Mouse (Mus musculus): ENCODE results near the gene Morn4. TPM values are rescaled to one million over a fixed set of nuclear protein-coding genes. Genes with fewer than 3 reads are reported as not detected.
"Not testable (repeated sequence)": the region's sequence is repeated elsewhere in the genome, so short reads cannot be mapped to it uniquely, and the experiment has no call there.

Morn4 gene
- total RNA-seq, 2 experiments from 2014 or later = 0.85 to 2.1 TPM

DNA sequence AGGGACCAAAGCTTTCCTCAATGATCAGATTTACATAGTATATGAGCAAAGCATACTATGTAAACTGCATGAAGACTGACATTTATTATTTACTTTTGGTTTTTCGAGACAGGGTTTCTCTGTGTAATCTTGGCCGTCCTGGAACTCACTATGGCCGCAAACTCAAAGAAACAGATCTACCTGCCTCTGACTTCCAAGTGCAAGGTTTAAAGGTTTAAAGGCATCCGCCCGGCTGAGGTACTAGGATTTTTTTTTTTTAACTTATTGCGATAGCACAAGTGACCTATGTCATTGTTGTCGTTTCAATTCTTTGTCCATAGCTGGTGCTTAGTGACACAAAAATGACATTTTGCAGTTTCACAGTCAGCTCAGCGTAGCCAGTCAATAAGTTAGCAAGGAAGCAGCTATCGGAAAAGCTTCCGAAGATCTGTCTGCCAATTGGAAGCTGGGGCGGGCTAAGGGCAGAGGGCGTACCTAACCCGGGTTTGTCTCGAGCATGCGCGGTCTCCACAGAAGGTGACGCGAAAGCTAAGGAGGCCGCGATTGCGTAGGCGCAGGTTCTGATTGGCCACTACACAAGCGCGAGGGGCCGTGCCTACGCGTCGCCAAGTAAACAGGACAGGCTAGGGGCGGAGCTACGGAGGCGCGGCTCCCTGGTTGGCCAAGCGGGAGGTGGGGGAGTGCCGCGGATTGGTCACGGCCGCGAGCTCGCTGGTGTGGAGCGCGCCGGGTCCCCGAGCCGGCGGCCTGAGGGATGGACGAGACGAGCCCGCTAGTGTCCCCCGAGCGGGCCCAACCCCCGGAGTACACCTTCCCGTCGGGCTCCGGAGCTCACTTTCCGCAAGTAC is 3.8 kb upstream of the Morn4 start, which contains the start of gene Pi4k2a:
Pi4k2a (plus strand) TSS at position 723 of the 848 bp plus-strand sequence.
- ATAC-seq (replicated peaks; ENCODE audit: low FRiP score, low TSS enrichment, poor library complexity, severe bottlenecking) = peak; percentile 98

DNA sequence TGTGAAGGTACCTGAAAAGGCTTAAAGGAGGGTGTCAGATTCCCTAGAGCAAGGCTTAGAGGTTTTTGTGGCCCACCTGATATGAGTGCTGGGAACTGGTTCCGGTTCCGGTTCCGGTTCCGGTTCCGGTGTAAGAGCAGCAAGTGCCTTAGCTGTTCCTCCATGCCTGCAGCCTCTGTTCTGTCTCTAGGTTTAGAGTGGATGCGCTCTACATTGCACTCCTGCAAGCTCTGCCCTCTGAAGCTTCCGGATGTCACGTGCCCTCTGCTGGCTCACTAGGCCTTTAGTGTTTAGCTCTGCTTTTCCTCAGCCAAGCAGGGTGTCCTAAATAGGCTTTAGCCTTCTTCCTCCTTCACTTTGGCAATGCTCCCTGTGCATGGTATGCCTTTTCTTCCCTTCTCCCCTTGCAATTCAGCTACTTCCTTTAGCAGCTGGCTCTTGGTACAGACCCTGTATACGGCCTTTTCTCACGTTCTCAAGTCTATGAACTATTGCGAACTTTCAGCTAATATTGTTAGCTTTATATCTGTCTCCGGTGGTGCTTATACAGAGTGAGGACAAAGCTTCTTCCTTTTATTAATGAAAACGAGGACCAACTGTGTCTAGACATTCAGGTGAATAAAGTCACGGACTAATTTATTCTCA is 3.1 kb upstream of the Morn4 start:
- ATAC-seq (replicated peaks; ENCODE audit: low FRiP score, low TSS enrichment, poor library complexity, severe bottlenecking) = 0 out of 2 replicates have a peak, but pooled peaks have one; percentile 38

DNA sequence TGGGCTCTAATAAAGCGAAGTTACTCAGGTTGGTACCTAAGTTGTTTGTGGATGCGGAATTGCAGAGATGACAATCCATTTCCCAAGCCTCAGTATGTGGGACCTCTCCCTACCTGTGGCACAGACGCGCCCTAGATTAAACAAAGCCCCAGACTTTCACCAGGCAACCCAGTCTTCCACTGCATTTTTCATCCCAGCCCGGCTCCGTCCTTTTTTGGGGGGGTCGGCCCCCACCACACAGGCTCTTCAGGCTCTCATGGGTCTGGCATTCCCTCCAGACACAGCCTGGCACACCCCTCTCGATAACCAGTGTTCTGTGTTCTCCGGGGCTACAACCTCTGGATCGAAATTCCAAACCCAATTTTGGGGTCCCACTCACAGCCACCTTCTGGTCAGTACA is 467 bp downstream of the Morn4 start:
- ATAC-seq (replicated peaks; ENCODE audit: low FRiP score, low TSS enrichment, poor library complexity, severe bottlenecking) = no peak

DNA sequence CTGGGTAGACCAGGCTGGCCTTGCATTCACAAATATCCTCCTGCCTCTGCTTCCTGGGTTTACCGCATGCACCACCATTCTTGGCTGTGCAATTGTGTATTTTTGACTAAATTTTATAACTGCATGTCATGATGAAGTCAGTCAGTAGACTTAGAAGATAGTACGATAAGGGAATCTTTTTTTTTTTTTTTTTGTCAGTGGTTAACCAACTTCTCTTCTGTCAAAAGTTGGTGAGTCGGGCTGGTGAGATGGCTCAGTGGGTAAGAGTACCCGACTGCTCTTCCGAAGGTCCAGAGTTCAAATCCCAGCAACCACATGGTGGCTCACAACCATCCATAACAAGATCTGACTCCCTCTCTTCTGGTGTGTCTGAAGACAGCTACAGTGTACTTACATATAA is 4.5 kb downstream of the Morn4 start:
- ATAC-seq (replicated peaks; ENCODE audit: low FRiP score, low TSS enrichment, poor library complexity, severe bottlenecking) = not testable (repeated sequence)

DNA sequence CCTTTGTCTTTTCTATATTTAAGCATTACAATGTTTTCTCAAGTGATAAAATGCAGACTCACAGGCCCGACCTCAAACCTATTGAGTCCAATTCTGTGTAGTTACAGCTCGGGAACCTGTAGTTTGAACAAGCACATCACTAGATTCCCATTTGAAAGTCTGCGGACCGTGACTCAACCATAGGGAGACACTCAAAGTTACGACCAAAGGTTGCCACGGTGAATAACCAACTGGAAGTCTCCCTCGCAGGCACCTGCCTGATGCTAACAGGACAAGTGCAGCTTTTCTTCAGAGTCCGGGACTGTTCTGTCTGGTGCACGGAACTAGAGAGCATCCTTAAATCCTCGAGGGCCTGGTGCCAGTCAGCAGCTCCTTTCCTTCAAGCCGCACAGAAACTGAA is 5.7 kb downstream of the Morn4 start:
- ATAC-seq (replicated peaks; ENCODE audit: low FRiP score, low TSS enrichment, poor library complexity, severe bottlenecking) = no peak

DNA sequence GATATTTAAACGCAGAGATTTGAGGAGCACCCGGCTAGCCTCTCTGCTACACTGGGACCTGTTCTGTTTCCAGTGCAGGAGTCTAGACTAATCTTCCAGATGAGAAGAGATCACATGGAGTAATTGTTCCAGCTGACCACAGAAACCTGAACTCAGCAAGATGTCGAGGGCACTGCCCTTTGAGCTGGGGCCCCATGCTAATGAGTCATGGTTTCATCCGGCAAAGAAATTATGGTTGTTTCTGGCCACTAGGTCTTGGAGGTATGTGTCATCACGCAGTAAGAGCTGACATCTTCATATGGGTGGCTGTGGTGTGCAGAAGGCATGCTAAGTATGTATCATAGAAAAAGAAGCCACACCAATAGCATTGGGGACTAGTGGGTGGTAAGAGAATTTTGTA is 6.2 kb downstream of the Morn4 start:
- ATAC-seq (replicated peaks; ENCODE audit: low FRiP score, low TSS enrichment, poor library complexity, severe bottlenecking) = no peak

DNA sequence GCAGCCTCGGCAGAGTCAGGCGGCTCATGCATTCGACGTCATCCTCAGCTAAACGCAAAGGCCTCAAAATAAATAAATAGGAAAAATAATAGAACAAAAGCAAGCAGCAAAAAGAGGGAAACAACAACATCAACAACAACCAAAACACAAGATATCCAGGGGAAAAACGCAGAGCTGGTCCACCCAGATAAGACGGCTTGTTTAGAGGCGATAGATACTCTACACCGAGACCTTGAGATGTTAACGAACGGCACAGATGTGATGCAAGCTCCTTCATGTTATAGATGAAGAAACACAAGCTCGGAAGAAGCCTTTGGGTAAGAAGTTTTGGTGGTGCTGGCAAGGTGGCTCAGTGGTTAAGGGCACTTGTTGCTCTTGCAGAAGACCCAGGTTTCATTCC is 7.2 kb downstream of the Morn4 start:
- no peak for ATAC-seq (replicated peaks; ENCODE audit: low FRiP score, low TSS enrichment, poor library complexity, severe bottlenecking)

DNA sequence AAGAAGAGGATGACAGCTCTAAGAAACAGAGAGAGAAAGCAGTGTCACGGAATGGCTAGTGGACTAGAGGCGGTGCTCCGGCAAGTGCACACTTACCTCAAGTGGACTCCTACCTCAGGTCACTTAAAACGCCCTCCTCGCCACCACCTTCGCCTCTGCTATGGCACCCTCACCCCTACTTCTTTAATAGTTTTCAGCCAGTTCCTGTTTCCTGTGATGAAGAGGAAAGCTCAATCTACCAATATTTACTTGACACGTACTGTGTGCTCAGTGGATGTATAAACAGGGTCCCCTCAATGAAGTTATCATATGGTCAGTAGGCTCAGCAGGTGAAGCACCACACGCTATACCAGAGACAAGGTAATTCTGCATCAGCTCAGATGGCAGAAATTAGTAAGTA is 7.6 kb downstream of the Morn4 start:
- no peak for ATAC-seq (replicated peaks; ENCODE audit: low FRiP score, low TSS enrichment, poor library complexity, severe bottlenecking)

DNA sequence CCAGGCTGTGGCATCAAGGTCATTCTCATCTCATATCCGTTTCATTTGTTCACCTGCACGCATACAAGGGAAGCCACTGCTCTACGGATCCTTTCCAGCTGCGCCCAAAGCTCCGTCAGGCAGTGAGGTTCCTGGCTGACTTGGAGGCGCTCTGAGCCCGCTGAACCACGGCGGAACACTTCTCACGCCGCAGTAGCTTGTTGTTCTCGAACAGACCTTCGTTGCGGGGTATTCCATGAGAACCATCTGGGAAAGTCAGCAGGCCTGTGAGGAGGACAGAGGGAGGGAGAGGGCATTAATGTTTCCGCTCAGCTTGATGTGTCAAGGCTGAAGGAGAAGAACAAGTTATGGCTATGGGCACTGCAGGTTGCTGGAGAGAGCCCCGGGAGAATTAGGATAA is 10.2 kb downstream of the Morn4 start:
- no peak for ATAC-seq (replicated peaks; ENCODE audit: low FRiP score, low TSS enrichment, poor library complexity, severe bottlenecking)

DNA sequence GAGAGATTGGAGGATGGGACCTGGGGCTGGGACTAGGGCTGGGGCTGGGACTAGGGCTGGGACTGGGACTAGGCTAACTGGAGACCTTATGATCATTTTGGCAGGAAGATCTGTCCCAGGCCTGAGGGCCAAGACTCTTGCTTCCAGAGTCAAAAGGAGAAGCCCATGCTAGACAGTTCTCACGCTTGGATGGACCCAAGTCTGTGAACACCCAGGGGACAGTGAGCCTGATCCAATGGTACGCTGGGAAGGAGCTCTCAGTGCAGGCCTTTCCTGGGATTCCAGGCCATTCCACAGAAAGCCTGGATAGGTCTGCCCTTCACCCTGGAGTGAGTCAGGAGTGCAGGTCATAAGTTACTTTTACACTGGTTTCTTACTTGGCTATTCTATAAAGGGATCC is 11.1 kb downstream of the Morn4 start:
- ATAC-seq (replicated peaks; ENCODE audit: low FRiP score, low TSS enrichment, poor library complexity, severe bottlenecking) = no peak

DNA sequence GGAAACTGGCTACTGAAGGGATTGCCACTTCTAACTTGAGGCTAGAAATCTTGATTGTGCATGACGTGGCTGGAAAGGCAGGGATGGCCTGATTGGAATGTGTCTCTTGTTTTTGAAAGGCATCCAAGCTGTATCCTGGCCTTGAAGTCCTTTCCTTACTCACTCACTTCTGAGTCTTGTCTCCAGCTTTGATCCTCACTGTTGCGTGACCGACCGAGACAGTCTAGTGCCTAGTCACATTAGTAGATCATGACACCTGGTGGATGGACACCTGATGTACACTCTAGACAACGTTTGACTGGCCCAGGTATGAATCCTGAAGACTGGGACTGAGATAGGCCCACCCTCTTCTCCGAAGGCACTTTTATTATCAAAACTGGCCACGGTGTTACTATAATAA is 13.4 kb downstream of the Morn4 start:
- ATAC-seq (replicated peaks; ENCODE audit: low FRiP score, low TSS enrichment, poor library complexity, severe bottlenecking) = no peak

DNA sequence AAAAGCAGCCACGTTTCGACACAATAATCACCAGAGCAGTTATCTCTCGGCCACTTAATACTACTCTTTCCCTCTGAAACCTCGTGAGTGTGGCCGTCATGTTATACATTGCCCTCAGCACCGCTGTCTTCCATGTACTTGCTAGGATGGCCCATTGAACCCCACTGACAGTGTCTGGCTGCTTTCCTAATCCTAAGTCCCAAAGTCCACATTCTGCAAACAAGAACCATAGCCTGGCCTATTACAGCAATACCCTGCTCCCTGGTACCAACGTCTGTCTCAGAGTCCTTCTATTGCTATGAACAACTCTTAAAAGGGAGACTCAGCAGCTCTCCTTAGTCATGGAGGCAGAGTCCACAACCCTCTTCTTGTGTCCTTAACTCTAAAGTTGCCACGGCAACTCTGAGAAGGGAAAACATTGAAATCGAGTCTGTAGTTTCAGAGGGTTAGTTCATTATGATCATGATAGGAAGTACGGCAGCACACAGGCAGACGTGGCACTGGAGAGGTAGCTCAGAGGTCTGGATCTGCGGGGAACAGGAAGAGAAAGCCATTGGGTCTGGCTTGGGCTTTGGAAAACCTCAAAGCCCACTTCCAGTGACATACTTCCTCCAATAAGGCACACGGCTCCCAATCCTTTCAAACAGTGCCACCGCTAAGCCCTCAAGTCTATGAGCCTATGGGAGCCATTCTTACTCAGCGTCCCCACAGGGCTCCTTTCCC is 14.1 kb downstream of the Morn4 start:
- no peak for ATAC-seq (replicated peaks; ENCODE audit: low FRiP score, low TSS enrichment, poor library complexity, severe bottlenecking)

DNA sequence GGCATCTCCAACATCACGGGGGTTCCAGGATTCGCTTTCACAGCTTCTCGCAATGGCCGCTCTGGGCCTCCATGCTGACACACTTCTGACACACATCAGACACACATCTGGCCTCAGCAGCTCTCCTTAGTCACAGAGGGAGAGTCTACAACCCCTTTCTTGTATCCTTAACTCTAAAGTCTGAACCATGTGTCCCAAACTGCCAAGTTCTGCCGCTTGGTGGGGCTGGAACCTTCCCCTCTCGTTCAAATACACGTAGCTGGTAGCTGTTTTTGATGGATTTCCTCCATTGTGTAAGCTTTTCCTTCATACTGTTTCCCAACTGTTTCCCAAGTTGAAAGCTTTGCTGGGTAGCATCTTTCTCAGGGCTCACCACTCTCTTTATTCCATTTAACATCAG is 14.9 kb downstream of the Morn4 start:
- ATAC-seq (replicated peaks; ENCODE audit: low FRiP score, low TSS enrichment, poor library complexity, severe bottlenecking) = no peak

DNA sequence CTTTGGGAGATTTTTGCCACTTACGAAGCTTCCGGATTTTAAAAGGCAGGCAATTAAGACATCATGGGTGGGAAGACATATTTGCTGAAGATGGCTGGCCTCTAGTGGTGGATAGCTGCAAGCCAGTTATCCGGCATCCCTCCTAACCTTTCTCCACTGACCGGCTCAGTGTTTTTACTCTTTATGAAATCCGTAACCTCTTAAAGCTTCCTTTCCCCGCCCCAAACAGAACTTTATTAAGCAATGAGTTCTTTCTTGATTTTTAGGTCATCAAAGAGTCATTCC is 17.0 kb downstream of the Morn4 start:
- ATAC-seq (replicated peaks; ENCODE audit: low FRiP score, low TSS enrichment, poor library complexity, severe bottlenecking) = no peak

DNA sequence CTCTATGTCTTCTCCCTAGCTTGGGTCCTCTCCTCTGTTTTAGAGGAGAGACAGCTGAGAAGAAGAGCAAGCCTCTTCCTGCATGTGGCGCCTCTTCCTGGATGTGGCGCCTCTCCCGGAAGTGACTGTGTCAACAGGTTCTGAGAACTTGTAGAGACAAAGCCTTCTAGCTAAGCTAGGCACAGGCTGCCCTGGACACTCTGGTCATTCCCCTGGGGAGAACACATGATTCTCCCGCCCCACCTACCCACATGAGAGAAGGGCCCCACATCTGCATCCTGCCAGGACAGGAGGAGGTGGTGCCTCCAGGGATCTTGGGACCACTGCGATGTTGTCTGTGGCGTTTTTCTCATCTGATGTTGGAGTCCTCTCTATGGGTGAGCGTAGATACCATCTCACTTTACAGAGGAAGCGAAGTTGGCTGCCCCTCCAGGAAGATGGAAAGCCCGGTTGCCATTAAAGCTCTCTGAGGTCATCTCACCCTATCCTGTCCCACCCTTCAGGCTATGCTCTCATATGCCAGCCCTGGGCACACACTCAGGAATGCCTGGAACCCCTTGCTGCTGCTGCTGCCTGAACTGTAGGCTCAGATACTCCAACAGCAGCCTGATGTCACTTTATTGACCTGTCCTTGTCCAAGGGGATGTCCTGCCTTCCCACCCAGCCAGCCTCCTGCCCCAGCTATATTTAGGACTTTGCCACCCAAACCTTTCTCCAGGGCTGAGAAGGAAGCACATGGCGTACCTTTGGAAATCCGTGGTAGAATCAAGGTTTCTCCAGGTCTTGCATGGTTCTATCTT is 17.5 kb downstream of the Morn4 start:
- ATAC-seq (replicated peaks; ENCODE audit: low FRiP score, low TSS enrichment, poor library complexity, severe bottlenecking) = no peak

DNA sequence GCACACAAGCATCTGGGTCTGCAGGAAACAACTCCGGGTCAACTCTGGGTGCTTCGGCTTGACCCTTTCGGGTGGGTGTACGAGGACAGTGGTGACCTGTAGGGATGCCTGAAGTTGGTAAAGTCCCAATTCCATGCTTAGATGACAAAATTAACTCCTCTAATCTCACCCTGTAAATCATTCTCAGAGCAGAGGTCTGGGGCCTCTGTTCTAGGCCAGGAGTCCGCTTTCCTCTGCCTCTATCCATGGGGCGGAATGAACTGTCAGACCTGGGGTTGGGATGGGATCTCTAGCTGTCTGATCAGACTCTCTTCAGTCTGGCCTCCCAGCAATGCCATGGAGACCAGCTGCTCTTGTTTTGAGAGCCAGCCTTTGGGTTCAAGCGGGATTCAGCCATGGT is 24.7 kb downstream of the Morn4 start:
- ATAC-seq (replicated peaks; ENCODE audit: low FRiP score, low TSS enrichment, poor library complexity, severe bottlenecking) = no peak

DNA sequence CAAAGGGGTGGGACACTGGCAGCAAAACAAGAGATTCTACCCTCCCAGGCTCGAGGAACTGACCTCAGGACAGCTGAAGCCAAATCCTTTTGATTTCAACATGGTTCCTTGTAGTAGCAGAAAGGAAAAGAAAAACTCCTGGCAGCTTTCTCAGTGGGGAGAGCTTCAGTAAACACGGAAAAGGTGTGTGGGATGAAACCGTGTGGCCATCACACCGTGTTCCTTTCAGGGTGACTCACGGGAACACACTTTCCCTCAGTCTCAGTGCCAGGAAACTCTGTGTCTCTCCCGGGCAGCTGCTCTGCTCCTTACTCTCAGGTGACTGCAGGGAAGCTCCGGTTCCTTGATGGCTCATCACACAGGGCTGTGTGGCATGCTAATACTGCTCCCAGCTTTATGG is 27.7 kb downstream of the Morn4 start:
- ATAC-seq (replicated peaks; ENCODE audit: low FRiP score, low TSS enrichment, poor library complexity, severe bottlenecking) = no peak

DNA sequence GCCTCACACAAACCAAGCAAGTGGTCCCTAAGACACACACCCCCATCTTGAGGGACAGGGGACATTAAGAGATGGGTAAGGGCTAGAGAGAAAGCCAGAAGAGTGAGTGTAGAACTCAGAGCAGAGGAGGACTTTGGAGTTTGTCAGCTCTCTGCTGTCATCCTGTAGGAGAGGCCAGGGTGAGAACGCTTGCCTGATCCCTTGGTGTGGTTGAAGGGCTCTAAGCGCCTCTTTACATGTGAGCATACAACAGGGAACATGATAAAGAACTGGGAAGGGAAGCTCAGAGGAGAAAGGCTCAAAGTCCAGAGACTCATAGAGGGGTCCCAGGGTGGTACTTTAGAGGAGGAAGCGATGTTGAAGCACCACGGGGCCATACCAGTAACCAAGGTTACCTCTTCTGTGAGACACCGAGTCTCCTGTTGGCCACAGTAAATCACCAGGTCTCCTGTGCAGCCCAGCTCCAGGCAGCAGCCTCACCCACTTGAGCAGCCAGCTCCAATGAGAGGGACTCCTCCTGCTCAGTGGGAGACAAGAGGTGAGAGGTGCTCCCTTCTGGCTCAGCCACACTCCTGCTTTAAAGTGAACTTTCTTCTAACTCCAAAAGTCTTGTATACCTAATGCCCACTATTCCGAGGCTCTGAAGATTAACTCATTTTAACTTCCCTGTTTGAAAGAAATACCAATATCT is 29.3 kb downstream of the Morn4 start:
- no peak for ATAC-seq (replicated peaks; ENCODE audit: low FRiP score, low TSS enrichment, poor library complexity, severe bottlenecking)

DNA sequence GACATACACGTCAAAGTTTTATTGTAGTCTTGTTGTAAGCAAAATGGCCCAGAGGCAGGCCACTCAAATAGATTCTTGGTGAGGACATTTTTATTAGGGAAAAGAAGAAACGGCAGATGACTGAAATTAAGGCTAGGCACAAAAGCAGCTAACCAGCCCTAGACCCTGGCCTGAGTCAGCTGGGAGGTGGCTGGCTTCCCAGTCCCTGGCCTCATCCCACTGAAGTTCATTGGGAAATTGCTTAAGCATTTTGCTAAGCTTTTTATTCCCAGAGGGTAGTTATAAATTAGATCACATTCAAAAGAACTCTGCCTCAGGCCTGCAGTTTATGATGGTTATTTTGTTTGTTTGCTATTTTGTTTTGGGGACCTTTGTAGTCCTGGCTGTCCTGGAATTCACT is 30.3 kb downstream of the Morn4 start:
- no peak for ATAC-seq (replicated peaks; ENCODE audit: low FRiP score, low TSS enrichment, poor library complexity, severe bottlenecking)

Measured in megakaryocyte-erythroid progenitor cell, adult 5-6 weeks (primary cell).